Mouse (Mus musculus): ENCODE results near the gene Myo1b. TPM values are rescaled to one million over a fixed set of nuclear protein-coding genes. Genes with fewer than 3 reads are reported as not detected.

The Myo1b gene
- polyA plus RNA-seq, 1 experiment from 2014 or later, result 117 TPM

- Histone ChIP-seq H3K36me3 (ENCODE audit: insufficient read depth) (no peaks in the 10 kb centered on the region), H3K27me3 (ENCODE audit: insufficient read depth, low read length) (no peaks in the 10 kb centered on the region), H3K9ac (no peak overlapping the region), H3K4me3 (ENCODE audit: low read depth, low read length) (no peak overlapping the region), H3K4me1 (ENCODE audit: insufficient read depth) (no peaks in the 10 kb centered on the region; the same call in 1 of the 2 replicates), H3K4me2 (no peak overlapping the region), H3K9me3 (ENCODE audit: low read depth, low read length) (no peaks in the 10 kb centered on the region), H3K27ac (ENCODE audit: low read depth) (no peak overlapping the region)
- no peak for TF ChIP-seq CTCF (IDR thresholded peaks at IDR 0.05; ENCODE audit: low read depth)
- WGBS, result 72% methylated on average over 3 of the region's 3 CpGs
- DNase-seq, result no peak
- no peak for ATAC-seq (ENCODE audit: insufficient read depth)
Measured at GRCm38 (mm10) chr1:51932826-51933225, 17.0 kb upstream of the Myo1b start.

DNA sequence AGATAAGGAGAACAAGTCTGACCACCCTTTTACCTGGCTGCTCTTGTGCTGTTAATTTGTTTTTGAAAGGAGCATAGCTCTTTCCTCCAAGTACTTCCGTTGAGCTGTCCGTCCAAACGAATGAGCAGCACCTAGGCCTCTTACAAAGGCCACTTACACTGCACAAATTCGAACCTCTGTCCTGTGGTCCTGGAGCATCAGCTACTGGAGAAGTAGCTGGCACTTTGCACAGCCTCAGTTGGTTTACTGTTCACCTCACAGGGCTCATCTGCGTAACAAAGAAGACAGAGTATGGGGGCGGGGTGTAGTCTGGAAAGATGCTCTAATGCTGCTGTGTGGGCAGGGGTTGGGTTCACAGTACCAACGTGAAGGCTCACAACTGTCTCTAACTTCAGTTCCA is 15.7 kb upstream of the Myo1b start:
- TF ChIP-seq CTCF (IDR thresholded peaks at IDR 0.05; ENCODE audit: low read depth), result no peak
- DNase-seq (no peak), ATAC-seq (ENCODE audit: insufficient read depth) (no peak)
- no peak overlapping the region for H3K4me2 ChIP-seq
- H3K4me1 ChIP-seq (ENCODE audit: insufficient read depth), result no peaks in the 10 kb centered on the region; the same call in 1 of the 2 replicates
- no peaks in the 10 kb centered on the region for H3K36me3 ChIP-seq (ENCODE audit: insufficient read depth)
- no peak overlapping the region for H3K27ac ChIP-seq (ENCODE audit: low read depth)
- 61% methylated on average over 7 of the region's 7 CpGs for WGBS
- no peak overlapping the region for H3K4me3 ChIP-seq (ENCODE audit: low read depth, low read length)
- H3K9ac ChIP-seq, result no peak overlapping the region
- no peaks in the 10 kb centered on the region for H3K27me3 ChIP-seq (ENCODE audit: insufficient read depth, low read length)
- H3K9me3 ChIP-seq (ENCODE audit: low read depth, low read length), result no peaks in the 10 kb centered on the region

DNA sequence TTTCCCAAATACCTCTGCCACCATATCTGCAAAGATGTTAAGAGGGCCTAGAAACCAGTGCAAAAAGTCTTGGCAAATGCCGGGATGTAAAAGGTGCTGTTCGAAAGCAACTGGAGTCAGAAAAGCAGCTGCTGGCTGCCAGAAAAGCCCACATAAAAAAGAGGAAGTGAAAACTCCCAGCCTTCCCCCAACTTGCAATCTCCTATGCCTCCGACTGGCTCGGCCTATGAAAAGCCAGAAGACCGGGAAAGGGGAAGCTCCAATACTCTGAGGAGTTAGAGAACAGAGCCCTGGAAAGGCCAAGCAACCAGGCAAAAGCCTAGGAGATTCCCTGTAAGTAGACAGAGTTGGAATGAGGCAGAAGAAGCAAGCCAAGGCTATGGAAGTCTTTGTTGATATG is 14.7 kb upstream of the Myo1b start:
- peak; percentile 52 for DNase-seq
- WGBS, result 50% methylated on average over 5 of the region's 5 CpGs
- no peak overlapping the region for H3K4me3 ChIP-seq (ENCODE audit: low read depth, low read length)
- no peak overlapping the region for H3K9ac ChIP-seq
- ATAC-seq (ENCODE audit: insufficient read depth), result no peak
- H3K36me3 ChIP-seq (ENCODE audit: insufficient read depth), result no peaks in the 10 kb centered on the region
- H3K27ac ChIP-seq (ENCODE audit: low read depth), result no peak overlapping the region
- H3K9me3 ChIP-seq (ENCODE audit: low read depth, low read length), result no peaks in the 10 kb centered on the region
- no peaks in the 10 kb centered on the region; the same call in 1 of the 2 replicates for H3K4me1 ChIP-seq (ENCODE audit: insufficient read depth)
- no peak for TF ChIP-seq CTCF (IDR thresholded peaks at IDR 0.05; ENCODE audit: low read depth)
- no peak overlapping the region for H3K4me2 ChIP-seq
- H3K27me3 ChIP-seq (ENCODE audit: insufficient read depth, low read length), result no peaks in the 10 kb centered on the region

DNA sequence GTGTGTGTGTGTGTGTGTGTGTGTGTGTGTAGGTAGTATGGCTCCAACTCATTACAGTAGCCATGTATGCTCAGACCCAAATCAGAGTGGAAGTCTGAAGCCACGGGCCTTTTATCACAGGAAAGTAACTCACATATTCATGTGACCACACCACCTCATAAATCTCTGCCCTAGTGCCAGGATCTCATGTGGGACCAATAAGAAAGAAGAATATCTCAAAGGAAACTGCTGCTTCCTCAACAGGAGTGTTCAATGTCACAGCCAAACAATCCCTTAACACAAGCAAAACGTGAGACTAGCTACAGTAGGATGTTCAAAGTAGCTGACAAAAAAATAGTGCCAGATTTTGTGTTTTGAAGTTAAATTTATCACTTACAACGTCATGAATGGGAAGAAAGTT is 13.7 kb upstream of the Myo1b start:
- no peaks in the 10 kb centered on the region; the same call in 1 of the 2 replicates for H3K4me1 ChIP-seq (ENCODE audit: insufficient read depth)
- H3K27me3 ChIP-seq (ENCODE audit: insufficient read depth, low read length), result no peaks in the 10 kb centered on the region
- no peak overlapping the region for H3K27ac ChIP-seq (ENCODE audit: low read depth)
- H3K36me3 ChIP-seq (ENCODE audit: insufficient read depth), result no peaks in the 10 kb centered on the region
- no peak overlapping the region for H3K4me3 ChIP-seq (ENCODE audit: low read depth, low read length)
- WGBS, result 23% methylated on average over 3 of the region's 3 CpGs
- no peaks in the 10 kb centered on the region for H3K9me3 ChIP-seq (ENCODE audit: low read depth, low read length)
- H3K4me2 ChIP-seq, result no peak overlapping the region
- ATAC-seq (ENCODE audit: insufficient read depth) (no peak), DNase-seq (no peak)
- TF ChIP-seq CTCF (IDR thresholded peaks at IDR 0.05; ENCODE audit: low read depth), result no peak
- H3K9ac ChIP-seq, result no peak overlapping the region

GRCm38 (mm10) chr1:51922820-51923219 is 6.9 kb upstream of the Myo1b start:
- DNase-seq (peak; percentile 72), ATAC-seq (ENCODE audit: insufficient read depth) (peak; percentile 96)
- Histone ChIP-seq H3K9ac (no peak overlapping the region), H3K27me3 (ENCODE audit: insufficient read depth, low read length) (no peaks in the 10 kb centered on the region), H3K36me3 (ENCODE audit: insufficient read depth) (no peaks in the 10 kb centered on the region), H3K27ac (ENCODE audit: low read depth) (no peak overlapping the region), H3K4me3 (ENCODE audit: low read depth, low read length) (no peak overlapping the region), H3K4me2 (peak overlapping the region; percentile 26), H3K4me1 (ENCODE audit: insufficient read depth) (peaks cover 4% of the 10 kb centered on the region; the same call in 1 of the 2 replicates), H3K9me3 (ENCODE audit: low read depth, low read length) (no peaks in the 10 kb centered on the region)
- 19% methylated on average over 12 of the region's 12 CpGs for WGBS
- no peak for TF ChIP-seq CTCF (IDR thresholded peaks at IDR 0.05; ENCODE audit: low read depth)

DNA sequence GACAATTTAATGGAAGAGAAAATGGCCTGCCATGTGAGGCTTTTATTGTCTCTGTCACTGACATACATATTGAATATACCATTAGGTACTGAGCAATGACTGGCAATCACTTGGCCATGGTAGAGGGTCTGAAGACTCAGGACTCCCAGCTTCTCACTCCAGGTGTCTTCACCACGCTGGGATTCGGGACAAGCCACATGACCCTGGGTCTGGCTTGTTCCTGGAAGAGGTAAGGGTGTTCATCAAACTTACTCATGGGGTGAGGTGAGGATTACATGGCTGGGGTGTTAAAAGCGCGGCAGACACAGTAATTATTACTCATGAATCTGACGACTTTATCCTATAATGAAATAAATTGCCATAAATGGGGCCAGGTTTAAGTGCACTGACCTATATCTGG is 405 bp upstream of the Myo1b start:
- WGBS, result 56% methylated on average over 5 of the region's 5 CpGs
- peaks cover 22% of the 10 kb centered on the region for H3K4me1 ChIP-seq (ENCODE audit: insufficient read depth)
- ATAC-seq (ENCODE audit: insufficient read depth) (peak; percentile 2; the same call in 1 of the 2 replicates), DNase-seq (no peak)
- H3K4me3 ChIP-seq (ENCODE audit: low read depth, low read length), result peak overlapping the region; percentile 88
- peak overlapping the region; percentile 64 for H3K4me2 ChIP-seq
- no peaks in the 10 kb centered on the region for H3K27me3 ChIP-seq (ENCODE audit: insufficient read depth, low read length)
- H3K9me3 ChIP-seq (ENCODE audit: low read depth, low read length), result no peaks in the 10 kb centered on the region
- TF ChIP-seq CTCF (IDR thresholded peaks at IDR 0.05; ENCODE audit: low read depth), result no peak
- H3K36me3 ChIP-seq (ENCODE audit: insufficient read depth), result no peaks in the 10 kb centered on the region
- peak overlapping the region; percentile 96; the same call in 1 of the 2 replicates for H3K9ac ChIP-seq
- H3K27ac ChIP-seq (ENCODE audit: low read depth), result no peak overlapping the region

DNA sequence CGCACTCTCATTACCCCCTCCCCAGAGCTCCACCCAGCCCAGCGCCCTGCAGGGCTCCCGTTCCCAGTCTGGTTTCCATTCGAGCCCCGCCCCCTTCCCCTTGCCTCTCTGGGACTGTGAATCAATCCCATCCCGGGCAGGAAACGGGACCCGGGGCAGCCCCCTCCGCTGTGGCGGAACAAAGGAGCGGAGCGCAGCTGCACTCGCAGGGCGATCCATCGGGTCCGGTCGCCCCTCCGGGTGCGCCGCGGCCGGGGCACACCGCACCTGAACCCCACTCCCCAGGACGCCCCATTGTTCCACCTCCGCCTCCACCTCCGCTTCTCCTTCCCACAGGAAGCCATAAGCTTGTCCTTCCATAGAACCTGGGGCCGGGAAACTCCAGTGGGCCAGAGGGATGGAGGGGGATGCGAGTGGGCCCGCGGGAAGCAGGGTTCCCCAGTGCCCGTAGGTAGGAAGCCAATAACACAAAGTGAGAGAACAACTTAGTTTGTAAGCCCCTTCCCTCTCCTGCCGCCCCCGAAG is 758 bp downstream of the Myo1b start:
- Histone ChIP-seq H3K4me3 (ENCODE audit: low read depth, low read length) (peak overlapping the region; percentile 88), H3K4me2 (peak overlapping the region; percentile 64), H3K27ac (ENCODE audit: low read depth) (peak overlapping the region; percentile 96), H3K4me1 (ENCODE audit: insufficient read depth) (peaks cover 22% of the 10 kb centered on the region), H3K9ac (peak overlapping the region; percentile 96), H3K9me3 (ENCODE audit: low read depth, low read length) (no peaks in the 10 kb centered on the region), H3K36me3 (ENCODE audit: insufficient read depth) (peaks cover 6% of the 10 kb centered on the region; the same call in 1 of the 2 replicates), H3K27me3 (ENCODE audit: insufficient read depth, low read length) (no peaks in the 10 kb centered on the region)
- peak; percentile 88 for ATAC-seq (ENCODE audit: insufficient read depth)
- peak; percentile 91 for DNase-seq
- under 1% methylated on average over 33 of the region's 33 CpGs for WGBS
- TF ChIP-seq CTCF (IDR thresholded peaks at IDR 0.05; ENCODE audit: low read depth), result no peak
